Mouse (Mus musculus) forebrain, embryonic 11.5 days (tissue): ENCODE measurements around the gene Gbgt1. TPM values are rescaled to one million over a fixed set of nuclear protein-coding genes. Genes with fewer than 3 reads are reported as not detected.
"Not testable (repeated sequence)": the region's sequence is repeated elsewhere in the genome, so short reads cannot be mapped to it uniquely, and the experiment has no call there.

Source experiments
- ATAC-seq: fragments of 200-750 bp; cut with Nextera tagmentation; replicated peaks from 2 replicates; pipeline ENCODE4 v1.8.0; 2017; ENCODE audit warnings: moderate TSS enrichment; ENCODE audit not compliant: low FRiP score
- DNase-seq: peaks from one replicate; pipeline ENCODE4 v3.0.0-alpha.2; 2017; ENCODE audit warnings: low spot score
- H3K27ac ChIP-seq: fragments of 300-500 bp; sonication (generic); 2 replicates; pipeline ENCODE4 v1.5.1; 2014; ENCODE audit warnings: low read depth, low read length
- H3K27me3 ChIP-seq: fragments of 300-500 bp; sonication (generic); 2 replicates; pipeline ENCODE4 v1.6.1; 2014; ENCODE audit warnings: mild to moderate bottlenecking, low read length, mixed read lengths; ENCODE audit not compliant: control insufficient read depth, insufficient read depth
- H3K36me3 ChIP-seq: fragments of 300-500 bp; sonication (generic); 2 replicates; pipeline ENCODE4 v1.6.1; 2014; ENCODE audit warnings: mild to moderate bottlenecking, low read length, moderate library complexity, mixed read lengths; ENCODE audit not compliant: control insufficient read depth, insufficient read depth
- H3K4me1 ChIP-seq: fragments of 300-500 bp; sonication (generic); replicated peaks from 2 replicates; pipeline ENCODE4 v1.6.1; 2014; ENCODE audit warnings: low read length, mixed read lengths; ENCODE audit not compliant: control insufficient read depth, insufficient read depth
- H3K4me2 ChIP-seq: fragments of 300-500 bp; sonication (generic); 2 replicates; pipeline ENCODE4 v1.6.1; 2014; ENCODE audit warnings: low read depth, mild to moderate bottlenecking, low read length, moderate library complexity, mixed read lengths; ENCODE audit not compliant: severe bottlenecking
- H3K4me3 ChIP-seq: fragments of 300-500 bp; sonication (generic); 2 replicates; pipeline ENCODE4 v1.5.1; 2014; ENCODE audit warnings: low read depth, low read length
- H3K9ac ChIP-seq: fragments of 300-500 bp; sonication (generic); 2 replicates; pipeline ENCODE4 v1.6.1; 2014; ENCODE audit warnings: low read length
- H3K9me3 ChIP-seq: fragments of 300-500 bp; sonication (generic); 2 replicates; pipeline ENCODE4 v1.6.1; 2016; ENCODE audit warnings: low read length, mixed read lengths; ENCODE audit not compliant: control insufficient read depth
- WGBS: fragments of 180-500 bp; shearing (Covaris S2); extraction: QIAGEN DNeasy Blood & Tissue Kit; methylation state at CpG from one replicate; pipeline ENCODE4 v1.1.7; 2014; 5-methylcytosine and 5-hydroxymethylcytosine counted together
- polyA plus RNA-seq: library from polyadenylated mRNA; unstranded; fragments of >200 nt; fragmentation: Nextera tagmentation; extraction: Ambion mirVana; gene quantifications from 2 replicates; pipeline ENCODE4 v1.2.1, GENCODE M21; 2014

Gene Gbgt1
- polyA plus RNA-seq, 1 experiment from 2014 or later: 0.35 TPM

- not testable (repeated sequence) for DNase-seq, H3K9ac ChIP-seq
- 51% methylated on average over 5 of the region's 5 CpGs for WGBS
Observed at GRCm38 (mm10) chr2:28511600-28511999, 14.9 kb downstream of the Gbgt1 start.

DNA sequence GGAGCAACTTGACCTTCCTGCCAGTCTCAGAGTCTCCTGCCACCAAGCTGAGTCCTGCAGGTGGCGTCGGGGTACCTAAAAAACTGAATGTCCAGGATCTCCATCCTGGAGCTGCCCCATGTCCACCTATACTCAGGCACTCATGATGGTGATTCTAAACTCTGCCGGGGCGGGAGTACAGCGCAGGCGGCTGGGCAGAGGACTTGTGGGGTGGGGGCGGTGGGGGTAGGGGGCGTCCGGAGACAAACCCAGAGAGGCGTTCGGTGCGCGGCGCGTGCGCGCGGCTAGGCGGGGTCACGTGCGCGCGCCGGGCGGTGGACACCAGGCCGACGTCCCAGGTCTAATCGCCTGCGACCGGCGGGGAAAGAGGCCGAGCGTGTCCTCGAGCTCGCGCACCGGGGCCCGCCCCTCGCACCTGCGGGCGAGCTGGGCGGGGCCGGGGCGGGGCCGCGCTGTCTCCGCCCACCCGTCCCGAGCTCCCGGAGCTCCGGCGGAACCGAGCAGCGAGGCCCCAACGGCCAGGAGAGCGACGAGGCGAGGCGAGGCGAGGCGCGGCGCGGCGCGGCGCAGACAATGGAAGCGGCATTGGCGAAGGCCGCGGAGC lies 16.2 kb downstream of the Gbgt1 start, which contains the start of gene Ralgds:
Gene Ralgds, plus strand, starts transcription at position 328 of the 604 bp plus-strand sequence.
- H3K27ac ChIP-seq: peak within 1 kb of the TSS; percentile 53
- DNase-seq (peak; percentile 85), ATAC-seq (peak; percentile 58)
- 0% methylated on average over 70 of the region's 71 CpGs for WGBS
- no peaks in the 10 kb centered on the region; the same call in 1 of the 2 replicates for H3K4me1 ChIP-seq
- H3K9me3 ChIP-seq: no peaks in the 10 kb centered on the region
- peak within 1 kb of the TSS; percentile 95 for H3K9ac ChIP-seq
- no peaks in the 10 kb centered on the region for H3K36me3 ChIP-seq
- no peaks in the 10 kb centered on the region for H3K27me3 ChIP-seq
- H3K4me2 ChIP-seq: peak within 1 kb of the TSS; percentile 97
- H3K4me3 ChIP-seq: peak within 1 kb of the TSS; percentile 75

More at GRCm38 (mm10) chr2:28511600-28511999, 14.9 kb downstream of the Gbgt1 start:
- not testable (repeated sequence) for H3K27me3 ChIP-seq, H3K36me3 ChIP-seq, H3K4me1 ChIP-seq, H3K27ac ChIP-seq, ATAC-seq, H3K4me2 ChIP-seq, H3K9me3 ChIP-seq, H3K4me3 ChIP-seq

GRCm38 (mm10) chr2:28513431-28514370 lies 17.0 kb downstream of the Gbgt1 start:
- no peaks in the 10 kb centered on the region for H3K27me3 ChIP-seq
- peak overlapping the region; percentile 53 for H3K27ac ChIP-seq
- H3K4me2 ChIP-seq: peak overlapping the region; percentile 97
- ATAC-seq (peak; percentile 56), DNase-seq (peak; percentile 68)
- H3K9ac ChIP-seq: peak overlapping the region; percentile 95
- 6% methylated on average over 47 of the region's 47 CpGs for WGBS
- peaks cover 2% of the 10 kb centered on the region; the same call in 1 of the 2 replicates for H3K4me1 ChIP-seq
- no peaks in the 10 kb centered on the region for H3K9me3 ChIP-seq
- peak overlapping the region; percentile 75 for H3K4me3 ChIP-seq
- H3K36me3 ChIP-seq: no peaks in the 10 kb centered on the region

GRCm38 (mm10) chr2:28514489-28514888 lies 17.8 kb downstream of the Gbgt1 start:
- peak overlapping the region; percentile 75 for H3K4me3 ChIP-seq
- H3K4me1 ChIP-seq: peaks cover 2% of the 10 kb centered on the region; the same call in 1 of the 2 replicates
- H3K9me3 ChIP-seq: no peaks in the 10 kb centered on the region
- H3K4me2 ChIP-seq: peak overlapping the region; percentile 97
- DNase-seq (peak; percentile 93), ATAC-seq (no peak)
- H3K27me3 ChIP-seq: no peaks in the 10 kb centered on the region
- H3K27ac ChIP-seq: no peak overlapping the region
- no peaks in the 10 kb centered on the region for H3K36me3 ChIP-seq
- WGBS: 22% methylated on average over 5 of the region's 5 CpGs
- H3K9ac ChIP-seq: peak overlapping the region; percentile 95; the same call in 1 of the 2 replicates

GRCm38 (mm10) chr2:28517206-28517909 lies 20.7 kb downstream of the Gbgt1 start:
- Histone ChIP-seq H3K27me3 (no peaks in the 10 kb centered on the region), H3K4me3 (no peak overlapping the region), H3K9me3 (no peaks in the 10 kb centered on the region), H3K4me2 (no peak overlapping the region), H3K4me1 (peaks cover 2% of the 10 kb centered on the region; the same call in 1 of the 2 replicates), H3K36me3 (no peaks in the 10 kb centered on the region), H3K9ac (no peak overlapping the region), H3K27ac (no peak overlapping the region)
- DNase-seq (peak; percentile 80), ATAC-seq (no peak)
- 44% methylated on average over 5 of the region's 5 CpGs for WGBS

DNA sequence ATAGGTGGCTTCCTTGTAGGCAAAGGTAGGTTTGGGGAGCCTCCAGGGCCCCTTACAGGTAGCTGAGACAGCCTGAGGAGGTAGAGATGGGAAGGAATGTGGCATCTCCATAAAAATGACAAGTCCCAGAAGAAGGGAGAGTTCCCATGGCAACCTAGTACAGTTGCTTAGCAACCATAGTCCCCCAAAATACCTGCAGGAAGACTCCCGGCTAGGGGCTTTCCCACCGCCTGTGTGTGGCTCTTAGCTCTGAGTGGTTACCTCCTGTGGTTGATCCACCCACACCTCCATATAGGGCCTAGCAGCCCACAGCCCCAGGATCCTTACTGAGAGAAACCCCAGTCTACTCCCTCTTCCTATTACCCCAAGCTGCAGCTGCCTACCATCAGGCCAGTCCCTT lies 21.5 kb downstream of the Gbgt1 start:
- Histone ChIP-seq H3K9me3 (no peaks in the 10 kb centered on the region), H3K27ac (no peak overlapping the region), H3K27me3 (no peaks in the 10 kb centered on the region), H3K9ac (no peak overlapping the region), H3K4me2 (no peak overlapping the region), H3K36me3 (no peaks in the 10 kb centered on the region), H3K4me1 (peaks cover 2% of the 10 kb centered on the region; the same call in 1 of the 2 replicates), H3K4me3 (no peak overlapping the region)
- ATAC-seq (no peak), DNase-seq (no peak)
- whole genome bisulfite sequencing: 27% methylated on average over 2 of the region's 2 CpGs

GRCm38 (mm10) chr2:28520581-28520980 lies 23.9 kb downstream of the Gbgt1 start:
- Histone ChIP-seq H3K4me1 (peaks cover 14% of the 10 kb centered on the region; the same call in 1 of the 2 replicates), H3K4me3 (no peak overlapping the region), H3K9me3 (no peaks in the 10 kb centered on the region), H3K4me2 (no peak overlapping the region), H3K9ac (no peak overlapping the region), H3K27me3 (no peaks in the 10 kb centered on the region), H3K27ac (no peak overlapping the region), H3K36me3 (no peaks in the 10 kb centered on the region)
- ATAC-seq (no peak), DNase-seq (no peak)
- WGBS: 71% methylated on average over 5 of the region's 5 CpGs

DNA sequence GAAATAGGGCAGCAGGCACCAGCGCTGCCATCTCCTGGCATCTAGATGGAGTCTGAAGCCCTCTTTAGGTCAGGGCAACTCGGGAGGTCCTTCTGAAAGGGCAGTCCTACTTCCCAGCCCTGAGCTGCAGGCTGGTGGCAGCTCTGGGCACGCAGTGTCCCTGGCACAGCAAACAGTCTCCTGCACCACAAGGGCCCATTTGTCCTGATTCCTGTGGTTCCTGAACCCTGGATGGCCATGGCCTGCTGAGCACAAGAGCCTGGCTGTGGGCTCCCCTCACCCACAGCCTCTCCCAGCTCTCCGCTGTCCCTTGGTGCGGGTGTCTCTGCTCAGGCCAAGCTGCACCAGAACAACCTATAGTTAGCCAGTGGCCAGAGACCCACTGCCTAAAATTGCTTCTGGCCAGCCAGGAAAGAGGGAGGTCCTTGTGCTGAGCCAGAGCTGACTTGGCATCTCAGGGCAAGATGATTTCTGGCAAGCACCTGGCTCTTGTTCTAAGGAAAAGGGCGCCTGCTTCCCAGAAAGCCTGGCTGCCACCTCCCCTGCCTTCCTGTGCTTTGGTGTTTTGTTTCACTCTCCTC lies 25.0 kb downstream of the Gbgt1 start:
- no peak overlapping the region; the same call in 1 of the 2 replicates for H3K27ac ChIP-seq
- no peaks in the 10 kb centered on the region for H3K9me3 ChIP-seq
- H3K4me1 ChIP-seq: peaks cover 22% of the 10 kb centered on the region; the same call in 1 of the 2 replicates
- no peaks in the 10 kb centered on the region for H3K36me3 ChIP-seq
- 77% methylated on average over 6 of the region's 6 CpGs for WGBS
- no peak for DNase-seq
- no peak overlapping the region for H3K4me3 ChIP-seq
- no peaks in the 10 kb centered on the region for H3K27me3 ChIP-seq
- H3K9ac ChIP-seq: no peak overlapping the region
- H3K4me2 ChIP-seq: no peak overlapping the region
- no peak for ATAC-seq
